Mouse (Mus musculus) limb, embryonic 12.5 days (tissue): ENCODE measurements around the gene Mef2a. TPM values are rescaled to one million over a fixed set of nuclear protein-coding genes. Genes with fewer than 3 reads are reported as not detected.

Experiments
- ATAC-seq: fragments of 200-750 bp; cut with Nextera tagmentation; 2 replicates; pipeline ENCODE4 v1.8.0; 2017; ENCODE audit warnings: low read depth, moderate TSS enrichment; ENCODE audit not compliant: insufficient number of reproducible peaks, insufficient read depth, low FRiP score, low TSS enrichment
- H3K27ac ChIP-seq: fragments of 300-500 bp; sonication (generic); 2 replicates; pipeline ENCODE4 v1.5.1; 2016; ENCODE audit warnings: mild to moderate bottlenecking, moderate library complexity
- H3K27me3 ChIP-seq: fragments of 300-500 bp; sonication (generic); 2 replicates; pipeline ENCODE4 v1.6.1; 2016; ENCODE audit warnings: mild to moderate bottlenecking, moderate library complexity
- H3K36me3 ChIP-seq: fragments of 300-500 bp; sonication (generic); 2 replicates; pipeline ENCODE4 v1.6.1; 2016; ENCODE audit warnings: mild to moderate bottlenecking, moderate library complexity
- H3K4me1 ChIP-seq: fragments of 300-500 bp; sonication (generic); replicated peaks from 2 replicates; pipeline ENCODE4 v1.6.1; 2016
- H3K4me2 ChIP-seq: fragments of 300-500 bp; sonication (generic); 2 replicates; pipeline ENCODE4 v1.6.1; 2016; ENCODE audit warnings: mild to moderate bottlenecking, moderate library complexity
- H3K4me3 ChIP-seq: fragments of 300-500 bp; sonication (generic); replicated peaks from 2 replicates; pipeline ENCODE4 v1.5.1; 2016; ENCODE audit warnings: mild to moderate bottlenecking
- H3K9ac ChIP-seq: fragments of 300-500 bp; sonication (generic); replicated peaks from 2 replicates; pipeline ENCODE4 v1.6.1; 2016; ENCODE audit warnings: mild to moderate bottlenecking, moderate library complexity
- H3K9me3 ChIP-seq: fragments of 300-500 bp; sonication (generic); 2 replicates; pipeline ENCODE4 v1.6.1; 2016; ENCODE audit warnings: mild to moderate bottlenecking, moderate library complexity
- WGBS: fragments of 180-500 bp; shearing (Covaris S2); methylation state at CpG from one replicate; pipeline ENCODE4 v1.1.7; 2016; 5-methylcytosine and 5-hydroxymethylcytosine counted together
- polyA plus RNA-seq: library from polyadenylated mRNA; unstranded; fragments of >200 nt; fragmentation: Nextera tagmentation; extraction: Ambion mirVana; gene quantifications from 2 replicates; pipeline ENCODE4 v1.2.1, GENCODE M21; 2016

Gene Mef2a
- 30.3 and 32.0 TPM in 2 replicates for polyA plus RNA-seq

DNA sequence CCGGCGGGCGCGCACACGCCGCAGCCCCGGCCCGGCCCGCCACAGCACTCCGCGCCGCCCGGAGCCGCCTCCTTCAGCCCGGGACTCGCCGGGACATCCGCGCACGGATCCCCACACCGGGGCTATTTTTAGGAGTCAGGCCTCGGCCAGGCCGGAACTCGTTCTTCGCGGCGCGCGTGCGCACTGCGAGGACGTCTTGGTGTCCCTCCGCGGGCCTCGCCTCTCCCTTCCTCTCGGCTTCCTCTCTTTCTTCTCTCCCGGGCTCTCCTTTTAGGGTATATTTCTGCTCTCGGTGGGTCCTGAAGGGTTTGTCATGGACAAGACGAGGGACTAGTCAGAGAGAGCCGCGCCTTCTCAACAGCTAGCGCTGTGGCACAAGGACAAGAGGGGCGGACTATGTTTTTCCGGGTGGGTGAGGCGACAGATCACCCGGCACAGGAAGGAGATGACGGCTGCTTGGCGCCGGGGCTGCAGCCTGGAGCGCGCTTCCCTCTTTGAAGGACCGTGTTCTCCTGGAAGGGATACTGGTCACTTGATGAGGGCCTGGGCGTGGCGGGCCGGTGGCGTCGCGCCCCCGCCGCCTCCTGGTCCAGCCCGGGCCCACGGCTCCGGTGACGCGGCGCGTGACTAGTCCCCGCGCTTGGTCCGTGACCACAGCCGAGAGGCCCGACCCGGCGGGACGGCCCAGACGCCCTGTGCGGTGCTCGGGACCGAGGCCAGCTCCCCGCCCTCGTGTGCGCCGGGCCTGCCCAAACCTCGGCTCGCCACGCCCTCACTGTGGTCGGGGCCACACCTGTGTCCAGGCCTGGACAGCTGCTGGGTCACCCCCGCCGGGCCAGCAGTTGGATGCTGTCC lies at the start of gene Mef2a:
TSS of gene Mef2a (minus strand) at position 130 of the 855 bp plus-strand sequence.
- no peaks in the 10 kb centered on the region for H3K36me3 ChIP-seq
- peak within 1 kb of the TSS; percentile 99 for H3K27ac ChIP-seq
- H3K27me3 ChIP-seq = no peaks in the 10 kb centered on the region
- peak within 1 kb of the TSS; percentile 92 for H3K4me2 ChIP-seq
- ATAC-seq = peak; percentile 85
- no peaks in the 10 kb centered on the region for H3K9me3 ChIP-seq
- H3K9ac ChIP-seq = peak within 1 kb of the TSS; percentile 96
- WGBS = under 1% methylated on average over 79 of the region's 89 CpGs
- peak within 1 kb of the TSS; percentile 91 for H3K4me3 ChIP-seq
- peaks cover 12% of the 10 kb centered on the region for H3K4me1 ChIP-seq

DNA sequence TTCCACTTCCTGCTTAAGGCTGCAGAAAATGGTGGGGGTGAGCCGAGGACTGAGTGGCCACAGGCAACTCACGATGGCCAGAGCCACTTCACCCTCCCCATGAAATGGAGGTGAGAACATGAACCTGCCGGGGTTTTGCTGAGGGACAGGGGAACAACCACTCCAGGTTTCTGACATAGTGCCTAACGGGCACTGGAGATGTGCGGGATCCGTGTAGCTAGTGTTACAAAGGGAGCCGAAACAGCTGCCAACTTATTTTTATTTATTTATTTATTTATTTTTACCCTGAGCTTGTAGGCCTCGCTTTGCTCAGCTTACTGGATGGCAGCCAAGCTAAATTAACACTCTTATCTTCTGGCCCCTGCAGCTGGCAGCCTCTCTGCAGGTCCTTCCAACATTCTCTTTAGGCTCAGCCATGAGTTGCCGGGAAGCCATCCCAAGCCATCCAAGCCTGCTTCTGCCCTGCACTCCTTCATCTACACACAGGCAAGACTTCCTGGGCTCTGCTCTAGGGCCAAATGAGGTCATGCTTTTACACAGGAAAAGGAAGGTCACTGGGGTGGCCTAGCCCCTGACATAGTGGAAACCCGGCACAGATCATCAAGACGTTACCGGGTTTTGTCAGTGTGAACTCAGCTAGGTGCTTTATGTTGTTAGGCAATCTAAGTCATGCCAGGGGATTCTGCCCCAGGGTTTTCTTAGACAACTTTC lies 49.0 kb upstream of the Mef2a start:
- Histone ChIP-seq H3K27ac (no peak overlapping the region), H3K27me3 (no peaks in the 10 kb centered on the region), H3K4me3 (no peak overlapping the region), H3K9me3 (no peaks in the 10 kb centered on the region), H3K36me3 (no peaks in the 10 kb centered on the region), H3K4me2 (no peak overlapping the region), H3K9ac (no peak overlapping the region), H3K4me1 (peaks cover 15% of the 10 kb centered on the region)
- WGBS = 68% methylated on average over 12 of the region's 12 CpGs
- peak; percentile 42; the same call in 1 of the 2 replicates for ATAC-seq

DNA sequence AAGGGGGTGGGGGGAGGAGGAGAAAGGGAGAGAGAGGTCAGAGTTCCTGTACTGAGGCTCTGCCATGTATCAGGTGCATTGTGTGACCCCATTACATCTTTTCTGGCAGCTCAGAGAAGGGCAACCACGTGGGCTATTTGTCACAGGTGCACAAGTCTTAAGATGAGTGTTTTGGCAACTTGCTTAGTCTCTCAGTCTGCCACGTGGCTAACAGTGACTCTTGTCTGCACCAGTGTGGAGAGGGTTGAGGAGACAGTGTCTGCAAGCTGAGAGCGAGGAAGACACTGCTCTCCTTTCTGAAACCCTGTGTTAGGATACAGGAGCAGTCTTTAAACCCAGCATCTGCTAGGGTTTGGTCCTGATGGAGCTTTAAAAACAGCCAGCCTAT lies 48.4 kb upstream of the Mef2a start:
- H3K4me1 ChIP-seq = peaks cover 15% of the 10 kb centered on the region
- H3K36me3 ChIP-seq = no peaks in the 10 kb centered on the region
- no peak overlapping the region for H3K4me2 ChIP-seq
- ATAC-seq = no peak
- no peaks in the 10 kb centered on the region for H3K27me3 ChIP-seq
- no peaks in the 10 kb centered on the region for H3K9me3 ChIP-seq
- H3K27ac ChIP-seq = no peak overlapping the region
- H3K9ac ChIP-seq = no peak overlapping the region
- no peak overlapping the region for H3K4me3 ChIP-seq
- 65% methylated on average over 3 of the region's 3 CpGs for WGBS

DNA sequence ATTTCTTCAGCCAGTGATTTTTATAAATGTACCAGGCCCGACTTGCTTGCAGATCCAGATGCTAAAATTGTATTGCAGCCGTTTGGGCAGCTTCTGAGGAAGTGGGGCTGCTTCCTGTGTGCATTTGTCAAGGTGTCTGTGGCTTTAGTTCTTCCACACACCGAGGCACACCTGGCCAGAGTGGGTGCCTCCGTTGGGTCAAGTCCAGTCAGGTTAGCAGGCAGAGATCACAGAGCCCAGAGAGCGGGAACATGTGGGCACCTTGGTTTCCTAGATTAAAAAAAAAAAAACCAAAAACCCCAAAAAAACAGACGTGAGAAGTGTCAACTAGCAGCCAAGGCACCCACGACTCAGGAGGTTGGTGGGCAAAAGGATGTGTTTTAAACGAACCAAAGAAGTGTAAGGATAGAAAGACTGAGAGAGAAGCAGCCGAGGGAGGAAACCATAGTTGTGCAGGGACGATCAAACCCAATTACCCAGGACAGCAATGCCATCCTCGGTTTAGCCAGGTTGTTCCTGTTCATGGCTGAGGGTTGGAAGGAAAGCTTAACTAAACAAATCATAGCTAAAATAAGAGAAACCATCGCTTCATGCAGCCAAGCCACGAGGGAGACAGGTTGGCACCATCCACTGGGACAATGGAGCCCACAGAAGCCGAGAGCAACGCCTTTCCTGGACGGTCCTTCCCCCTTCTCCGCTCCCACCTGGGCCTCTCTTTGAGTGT lies 47.1 kb upstream of the Mef2a start:
- no peaks in the 10 kb centered on the region for H3K27me3 ChIP-seq
- ATAC-seq = no peak
- H3K9me3 ChIP-seq = no peaks in the 10 kb centered on the region
- H3K4me1 ChIP-seq = peaks cover 15% of the 10 kb centered on the region
- no peaks in the 10 kb centered on the region for H3K36me3 ChIP-seq
- H3K27ac ChIP-seq = no peak overlapping the region
- no peak overlapping the region for H3K4me3 ChIP-seq
- WGBS = 78% methylated on average over 17 of the region's 17 CpGs
- no peak overlapping the region for H3K4me2 ChIP-seq
- H3K9ac ChIP-seq = no peak overlapping the region

DNA sequence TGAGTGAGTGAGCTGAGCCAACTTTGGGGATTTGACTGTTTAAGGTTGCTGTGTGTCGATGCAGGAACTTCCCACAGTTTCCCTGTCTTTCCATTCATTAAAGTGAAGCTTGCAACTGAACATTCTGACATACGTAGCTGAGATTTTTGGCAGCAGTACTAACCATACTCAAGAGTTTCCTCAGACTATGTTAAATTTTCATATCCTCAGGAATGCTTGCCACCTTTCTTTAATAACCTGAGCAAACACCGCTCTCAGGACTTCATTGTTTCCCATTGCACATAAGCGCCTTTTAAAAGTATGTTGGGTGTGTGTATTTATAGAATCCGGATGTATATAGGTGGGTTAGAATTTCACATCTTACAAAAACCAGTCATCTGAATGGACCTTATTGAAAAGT lies 45.5 kb upstream of the Mef2a start:
- Histone ChIP-seq H3K4me1 (peaks cover 15% of the 10 kb centered on the region), H3K27me3 (no peaks in the 10 kb centered on the region), H3K27ac (no peak overlapping the region; the same call in 1 of the 2 replicates), H3K9ac (no peak overlapping the region), H3K9me3 (no peaks in the 10 kb centered on the region), H3K4me3 (no peak overlapping the region), H3K4me2 (no peak overlapping the region), H3K36me3 (no peaks in the 10 kb centered on the region)
- no peak for ATAC-seq
- WGBS = 83% methylated on average over 5 of the region's 5 CpGs

DNA sequence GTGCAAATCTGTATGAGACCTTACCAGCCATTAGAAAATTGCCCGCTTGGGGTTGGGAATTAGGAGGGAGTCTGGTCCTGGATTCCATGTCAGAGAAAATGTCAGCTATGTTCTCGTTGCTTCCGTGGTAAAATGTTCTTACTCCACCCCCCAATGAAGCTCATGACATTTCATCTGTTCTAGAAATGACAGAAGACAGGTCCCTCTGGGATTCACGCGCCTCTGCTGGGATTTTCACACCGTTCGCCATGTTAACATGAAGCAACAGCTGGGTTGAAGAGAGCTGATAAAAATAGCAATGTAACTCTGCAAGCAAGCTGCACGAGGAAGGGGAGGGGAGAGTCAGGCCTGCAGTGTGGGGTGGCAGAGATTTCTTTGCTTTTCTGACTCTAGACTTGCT lies 42.1 kb upstream of the Mef2a start:
- no peak overlapping the region for H3K9ac ChIP-seq
- no peak for ATAC-seq
- 0 out of 2 replicates have a peak overlapping the region, but pooled peaks have one; percentile 20 for H3K27ac ChIP-seq
- no peaks in the 10 kb centered on the region for H3K27me3 ChIP-seq
- no peak overlapping the region for H3K4me2 ChIP-seq
- H3K36me3 ChIP-seq = no peaks in the 10 kb centered on the region
- peaks cover 5% of the 10 kb centered on the region; the same call in 1 of the 2 replicates for H3K4me1 ChIP-seq
- H3K9me3 ChIP-seq = no peaks in the 10 kb centered on the region
- no peak overlapping the region for H3K4me3 ChIP-seq
- 72% methylated on average over 8 of the region's 8 CpGs for WGBS

DNA sequence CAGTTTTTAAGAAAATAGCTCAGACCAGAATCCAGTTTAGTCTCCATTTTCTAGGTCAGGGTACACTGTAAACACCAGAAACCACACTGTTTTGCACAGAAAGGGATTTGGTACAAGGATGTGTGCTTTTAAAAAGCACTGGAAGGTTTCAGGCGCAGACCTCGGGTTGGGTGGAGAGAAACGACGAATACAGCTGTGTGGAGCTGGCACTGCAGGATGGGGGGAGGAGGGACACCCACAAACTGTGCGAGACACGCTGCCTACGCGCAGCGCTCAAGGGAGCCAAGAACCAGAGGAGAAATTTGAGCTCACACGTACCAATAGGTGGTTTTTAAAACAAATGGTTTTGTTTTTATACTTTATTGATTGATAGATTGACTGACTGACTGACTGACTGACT lies 40.0 kb upstream of the Mef2a start:
- ATAC-seq = no peak
- no peak overlapping the region for H3K4me3 ChIP-seq
- H3K27ac ChIP-seq = no peak overlapping the region
- no peaks in the 10 kb centered on the region for H3K27me3 ChIP-seq
- H3K4me2 ChIP-seq = no peak overlapping the region
- no peak overlapping the region for H3K9ac ChIP-seq
- H3K4me1 ChIP-seq = no peaks in the 10 kb centered on the region
- WGBS = 78% methylated on average over 10 of the region's 10 CpGs
- no peaks in the 10 kb centered on the region for H3K36me3 ChIP-seq
- H3K9me3 ChIP-seq = no peaks in the 10 kb centered on the region

DNA sequence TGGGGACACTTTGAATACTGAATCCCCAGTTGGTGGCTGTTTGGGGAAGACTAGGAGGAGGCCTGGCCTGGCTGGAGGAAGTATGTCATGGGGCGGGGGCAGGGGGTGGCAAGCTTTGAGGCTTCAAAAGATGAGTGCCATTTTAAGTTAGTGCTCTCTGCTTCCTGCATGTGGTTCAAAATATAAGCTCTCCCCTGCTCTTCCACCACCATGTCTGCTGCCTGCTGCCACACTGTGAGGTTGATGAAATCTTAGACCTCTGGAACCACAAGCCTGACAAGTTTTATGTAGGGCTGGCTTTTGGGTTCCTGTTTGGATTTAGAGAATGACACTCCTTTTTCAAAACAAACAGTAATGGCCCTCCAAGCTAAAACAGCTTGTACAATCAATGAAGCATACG lies 34.4 kb upstream of the Mef2a start:
- Histone ChIP-seq H3K9ac (no peak overlapping the region), H3K36me3 (no peaks in the 10 kb centered on the region), H3K27me3 (no peaks in the 10 kb centered on the region), H3K4me3 (no peak overlapping the region), H3K9me3 (no peaks in the 10 kb centered on the region), H3K4me1 (no peaks in the 10 kb centered on the region), H3K4me2 (no peak overlapping the region), H3K27ac (no peak overlapping the region)
- WGBS = 76% methylated on average over 2 of the region's 2 CpGs
- ATAC-seq = no peak

DNA sequence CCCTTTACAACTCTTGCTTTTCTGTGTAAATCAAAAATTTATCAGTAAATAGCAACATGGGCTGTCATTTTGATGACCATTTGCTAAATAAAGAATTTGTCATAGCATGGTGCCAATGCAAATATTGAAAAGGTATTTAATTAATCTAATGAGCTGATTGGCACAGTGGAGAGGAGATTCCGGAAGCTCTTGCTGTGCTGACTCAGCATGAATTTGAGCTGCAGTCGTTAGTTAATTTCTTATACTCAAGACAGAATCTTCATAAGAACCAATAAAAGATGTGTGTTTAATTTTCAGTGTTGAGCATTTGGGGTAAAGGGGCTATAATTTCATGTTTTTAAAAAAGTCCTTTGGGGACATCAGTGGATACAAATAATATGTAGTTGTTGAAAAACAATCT lies 31.5 kb upstream of the Mef2a start:
- Histone ChIP-seq H3K27me3 (no peaks in the 10 kb centered on the region), H3K4me2 (no peak overlapping the region), H3K9ac (no peak overlapping the region), H3K4me3 (no peak overlapping the region), H3K36me3 (no peaks in the 10 kb centered on the region), H3K27ac (no peak overlapping the region), H3K4me1 (no peaks in the 10 kb centered on the region), H3K9me3 (no peaks in the 10 kb centered on the region)
- ATAC-seq = no peak
- WGBS = 78% methylated on average over 2 of the region's 2 CpGs

DNA sequence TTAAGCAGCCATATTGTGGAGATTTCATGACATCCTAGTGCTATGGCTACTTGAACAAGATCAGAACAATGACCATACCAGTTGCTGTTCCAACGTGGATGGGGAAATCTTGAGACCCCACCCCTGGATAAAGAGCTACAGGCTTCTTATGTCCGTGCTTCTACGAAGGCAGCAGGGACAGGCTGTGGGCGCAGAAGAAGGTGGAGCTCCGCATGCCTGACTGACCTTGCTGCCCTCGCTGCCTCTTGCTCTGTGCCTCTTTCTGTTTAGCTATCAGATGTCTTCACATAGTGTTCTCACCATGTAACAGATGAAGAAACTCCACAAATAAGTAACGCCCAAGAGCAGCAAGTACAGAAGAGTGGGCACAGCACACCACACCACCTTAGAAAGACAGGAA lies 29.7 kb upstream of the Mef2a start:
- Histone ChIP-seq H3K4me3 (no peak overlapping the region), H3K9me3 (no peaks in the 10 kb centered on the region), H3K27me3 (no peaks in the 10 kb centered on the region), H3K27ac (no peak overlapping the region), H3K4me2 (no peak overlapping the region), H3K4me1 (no peaks in the 10 kb centered on the region), H3K36me3 (no peaks in the 10 kb centered on the region), H3K9ac (no peak overlapping the region)
- ATAC-seq = no peak
- 80% methylated on average over 7 of the region's 7 CpGs for WGBS

DNA sequence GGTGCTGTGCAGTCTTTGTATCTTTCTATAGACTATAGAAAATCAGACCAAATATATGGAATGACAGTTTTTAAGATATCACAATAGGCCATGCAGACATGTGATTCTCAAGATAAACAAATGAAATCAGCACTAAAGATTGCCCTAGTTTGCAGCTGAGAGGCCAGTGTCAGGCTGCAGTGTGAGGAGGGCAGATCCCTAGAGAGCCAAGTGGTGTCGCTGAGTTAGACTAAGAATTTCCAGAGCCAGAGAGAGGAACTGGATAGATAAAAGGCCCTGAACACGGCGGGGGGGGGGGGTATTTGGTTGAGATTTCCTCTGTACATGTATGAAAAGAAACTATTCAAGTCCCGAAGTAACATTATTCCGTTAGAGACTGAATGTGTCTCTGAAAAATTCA lies 28.7 kb upstream of the Mef2a start:
- ATAC-seq = no peak
- Histone ChIP-seq H3K36me3 (no peaks in the 10 kb centered on the region), H3K27ac (no peak overlapping the region), H3K4me2 (no peak overlapping the region), H3K9me3 (no peaks in the 10 kb centered on the region), H3K9ac (no peak overlapping the region), H3K27me3 (no peaks in the 10 kb centered on the region), H3K4me1 (no peaks in the 10 kb centered on the region), H3K4me3 (no peak overlapping the region)
- 68% methylated on average over 5 of the region's 5 CpGs for WGBS
